Mouse (Mus musculus) MEL (cell line): ENCODE data around the gene Rtn1. TPM values are rescaled to one million over a fixed set of nuclear protein-coding genes. Genes with fewer than 3 reads are reported as not detected.

Experiments used
- DNase-seq: peaks from one replicate; pipeline ENCODE4 v3.0.0; 2011; ENCODE audit warnings: low read depth, low spot score
- H3K27ac ChIP-seq: 2 replicates; pipeline ENCODE4 v1.5.1; 2012; ENCODE audit warnings: low read depth, mild to moderate bottlenecking, control low read depth, low read length, moderate library complexity; ENCODE audit not compliant: control insufficient read depth
- H3K27me3 ChIP-seq, 2 experiments: fragments of 150-350 bp in 1 of 2; sonication (generic) in 1 of 2; 2 replicates each; pipeline ENCODE4 v1.6.1; 2012; ENCODE audit warnings: low read length in 2 of 2, mild to moderate bottlenecking in 2 of 2, improper control_type of control experiment in 1 of 2, moderate library complexity in 1 of 2; ENCODE audit not compliant: insufficient read depth in 2 of 2, control insufficient read depth in 1 of 2
- H3K36me3 ChIP-seq, 2 experiments: 2 replicates each; pipeline ENCODE4 v1.6.1; 2012 to 2014; ENCODE audit warnings: low read length in 2 of 2, improper control_type of control experiment in 1 of 2, inconsistent platforms in 1 of 2, mild to moderate bottlenecking in 1 of 2; ENCODE audit not compliant: insufficient read depth in 2 of 2, control insufficient read depth in 1 of 2
- H3K4me1 ChIP-seq, 2 experiments: fragments of 150-350 bp in 1 of 2; sonication (generic) in 1 of 2; 2 replicates each; pipeline ENCODE4 v1.6.1; 2012; ENCODE audit warnings: low read length in 2 of 2, improper control_type of control experiment in 1 of 2, mild to moderate bottlenecking in 1 of 2; ENCODE audit not compliant: insufficient read depth in 2 of 2, control insufficient read depth in 1 of 2
- H3K4me3 ChIP-seq, 2 experiments: fragments of 150-350 bp in 1 of 2; sonication (generic) in 1 of 2; 2 replicates each; pipeline ENCODE4 v1.5.1; 2012; ENCODE audit warnings: low read depth in 2 of 2, low read length in 2 of 2, mild to moderate bottlenecking in 2 of 2, moderate library complexity in 2 of 2, control low read depth in 1 of 2, improper control_type of control experiment in 1 of 2; ENCODE audit not compliant: control insufficient read depth in 1 of 2, insufficient read depth in 1 of 2
- H3K79me2 ChIP-seq: 2 replicates; pipeline ENCODE4 v1.6.1; 2012; ENCODE audit warnings: mild to moderate bottlenecking, low read length, moderate library complexity; ENCODE audit not compliant: control insufficient read depth, poor library complexity, insufficient read depth
- H3K9ac ChIP-seq: 2 replicates; pipeline ENCODE4 v1.6.1; 2012; ENCODE audit warnings: low read depth, mild to moderate bottlenecking, control low read depth, low read length, moderate library complexity; ENCODE audit not compliant: control insufficient read depth, poor library complexity, severe bottlenecking
- H3K9me3 ChIP-seq: fragments of 150-350 bp; sonication (generic); replicated peaks from 2 replicates; pipeline ENCODE4 v1.6.1; 2012; ENCODE audit warnings: mild to moderate bottlenecking, low read length, improper control_type of control experiment, moderate library complexity; ENCODE audit not compliant: insufficient read depth
- CHD2 ChIP-seq: IDR thresholded peaks from 2 replicates; pipeline ENCODE4 v1.6.1; 2011; ENCODE audit warnings: low read length, improper control_type of control experiment
- CTCF ChIP-seq, 3 experiments: IDR thresholded peaks in 2 of 3; conservative IDR thresholded peaks in 1 of 3; 2 replicates each; pipeline ENCODE4 v1.5.1; 2011 to 2012; ENCODE audit warnings: low read length in 3 of 3, low read depth in 2 of 3, mild to moderate bottlenecking in 2 of 3, improper control_type of control experiment in 1 of 3, inconsistent platforms in 1 of 3, mixed read lengths in 1 of 3, moderate library complexity in 1 of 3; ENCODE audit not compliant: control insufficient read depth in 1 of 3, insufficient read depth in 1 of 3, poor library complexity in 1 of 3, severe bottlenecking in 1 of 3
- GATA1 ChIP-seq: IDR thresholded peaks from 2 replicates; pipeline ENCODE4 v1.6.1; 2011; ENCODE audit warnings: low read depth, low read length, improper control_type of control experiment
- HCFC1 ChIP-seq: IDR thresholded peaks from 2 replicates; pipeline ENCODE4 v1.6.1; 2012; ENCODE audit warnings: low read depth, mild to moderate bottlenecking, inconsistent platforms, low read length, improper control_type of control experiment, moderate library complexity
- MAFK ChIP-seq: IDR thresholded peaks from 2 replicates; pipeline ENCODE4 v1.6.1; 2011; ENCODE audit warnings: low read depth, mild to moderate bottlenecking, low read length, improper control_type of control experiment, borderline replicate concordance
- MAX ChIP-seq: IDR thresholded peaks from 2 replicates; pipeline ENCODE4 v1.6.1; 2011; ENCODE audit warnings: low read length, improper control_type of control experiment
- MEF2A ChIP-seq: IDR thresholded peaks from 2 replicates; pipeline ENCODE4 v1.6.1; 2014; ENCODE audit warnings: low read depth, mild to moderate bottlenecking, inconsistent platforms, low read length, improper control_type of control experiment; ENCODE audit not compliant: poor library complexity, insufficient replicate concordance, severe bottlenecking; ENCODE audit errors: extremely low read depth
- MYC ChIP-seq: IDR thresholded peaks from 2 replicates; pipeline ENCODE4 v1.6.1; 2011; ENCODE audit warnings: low read depth, mild to moderate bottlenecking, low read length, improper control_type of control experiment, moderate library complexity
- RAD21 ChIP-seq: IDR thresholded peaks from 2 replicates; pipeline ENCODE4 v1.6.1; 2011; ENCODE audit warnings: mild to moderate bottlenecking, low read depth, low read length, improper control_type of control experiment
- TBP ChIP-seq: IDR thresholded peaks from 2 replicates; pipeline ENCODE4 v1.8.0; 2011; ENCODE audit warnings: low read depth, low read length, improper control_type of control experiment
- USF2 ChIP-seq, 2 experiments: IDR thresholded peaks; 2 replicates each; pipeline ENCODE4 v1.6.1; 2011 to 2012; ENCODE audit warnings: improper control_type of control experiment in 2 of 2, low read length in 2 of 2, borderline replicate concordance in 1 of 2, inconsistent platforms in 1 of 2, low read depth in 1 of 2, mild to moderate bottlenecking in 1 of 2; ENCODE audit not compliant: insufficient read depth in 1 of 2
- ZKSCAN1 ChIP-seq: IDR thresholded peaks from 2 replicates; pipeline ENCODE4 v1.6.1; 2012; ENCODE audit warnings: low read depth, mild to moderate bottlenecking, inconsistent platforms, low read length, improper control_type of control experiment, moderate library complexity
- ZMIZ1 ChIP-seq: IDR thresholded peaks from 2 replicates; pipeline ENCODE4 v1.6.1; 2012; ENCODE audit warnings: low read depth, mild to moderate bottlenecking, inconsistent platforms, low read length, improper control_type of control experiment, moderate library complexity
- polyA plus RNA-seq, 2 experiments: library from polyadenylated mRNA; stranded (reverse) in 1 of 2; unstranded in 1 of 2; fragments of >175 nt in 1 of 2; fragments of >200 nt in 1 of 2; gene quantifications; 2 replicates each; pipeline versions ENCODE4 v1.2.1 to v1.2.4; 2012; ENCODE audit warnings: low replicate concordance in 2 of 2, low read depth in 1 of 2; ENCODE audit not compliant: insufficient read length in 2 of 2, insufficient read depth in 1 of 2, missing spikeins in 1 of 2
- total RNA-seq: library from RNA; depleted of rRNA; stranded (reverse); fragments of 300-350 nt; gene quantifications from 2 replicates; pipeline ENCODE4 v1.2.3, GENCODE M21; 2012

Gene Rtn1
- total and polyA plus RNA-seq, 3 experiments, result not detected

GRCm38 (mm10) chr12:72236564-72237011 is 172.3 kb downstream of the Rtn1 start:
- no peak overlapping the region for H3K9ac ChIP-seq

GRCm38 (mm10) chr12:72235621-72236351 is 173.1 kb downstream of the Rtn1 start:
- Histone ChIP-seq H3K4me1 (no peaks in the 10 kb centered on the region), H3K9me3 (no peaks in the 10 kb centered on the region), H3K4me3 (no peak overlapping the region), H3K9ac (no peak overlapping the region), H3K79me2 (no peaks in the 10 kb centered on the region), H3K27me3 (no peaks in the 10 kb centered on the region), H3K36me3 (no peaks in the 10 kb centered on the region), H3K27ac (no peak overlapping the region)
- DNase-seq, result no peak
- no peak for TF ChIP-seq USF2 (IDR thresholded peaks at IDR 0.05; ENCODE audit: borderline replicate concordance in 1 of 2, insufficient read depth in 1 of 2, low read depth in 1 of 2, low read length in 2 of 2)
- no peak for TF ChIP-seq GATA1
- TF ChIP-seq MAFK, result no peak
- no peak for TF ChIP-seq CTCF (IDR thresholded peaks at IDR 0.05 in 2 of 3, conservative IDR thresholded peaks at IDR 0.05 in 1 of 3; ENCODE audit: control insufficient read depth in 1 of 3, insufficient read depth in 1 of 3, low read depth in 2 of 3, low read length in 3 of 3, poor library complexity in 1 of 3, severe bottlenecking in 1 of 3)
- TF ChIP-seq CHD2, result no peak

More at GRCm38 (mm10) chr12:72236564-72237011, 172.3 kb downstream of the Rtn1 start:
- no peak overlapping the region for H3K27ac ChIP-seq
- no peaks in the 10 kb centered on the region for H3K9me3 ChIP-seq
- TF ChIP-seq TBP (no peak), ZKSCAN1 (no peak), MYC (no peak), ZMIZ1 (no peak), HCFC1 (no peak)
- no peak for DNase-seq
- no peaks in the 10 kb centered on the region for H3K4me1 ChIP-seq
- H3K27me3 ChIP-seq, result no peaks in the 10 kb centered on the region
- H3K36me3 ChIP-seq, result no peaks in the 10 kb centered on the region
- no peak overlapping the region for H3K4me3 ChIP-seq
- no peaks in the 10 kb centered on the region for H3K79me2 ChIP-seq

GRCm38 (mm10) chr12:72234966-72235365 is 173.9 kb downstream of the Rtn1 start:
- no peaks in the 10 kb centered on the region for H3K9me3 ChIP-seq
- H3K9ac ChIP-seq, result no peak overlapping the region
- H3K4me3 ChIP-seq, result no peak overlapping the region
- H3K36me3 ChIP-seq, result no peaks in the 10 kb centered on the region
- no peaks in the 10 kb centered on the region for H3K27me3 ChIP-seq
- H3K79me2 ChIP-seq, result no peaks in the 10 kb centered on the region
- no peak for DNase-seq
- H3K27ac ChIP-seq, result no peak overlapping the region
- no peaks in the 10 kb centered on the region for H3K4me1 ChIP-seq
- TF ChIP-seq MAFK (no peak), RAD21 (no peak), MEF2A (no peak), MAX (no peak)
- TF ChIP-seq, all 39 proteins: peak for 0
